Mouse (Mus musculus) neural tube, postnatal 0 days (tissue): ENCODE data around the gene 5530400C23Rik. TPM values are rescaled to one million over a fixed set of nuclear protein-coding genes. Genes with fewer than 3 reads are reported as not detected.

Source experiments
- polyA plus RNA-seq: library from polyadenylated mRNA; unstranded; fragments of >200 nt; fragmentation: Nextera tagmentation; extraction: Ambion mirVana; gene quantifications from 2 replicates; pipeline ENCODE4 v1.2.1, GENCODE M21; 2015

Gene 5530400C23Rik
- polyA plus RNA-seq = not detected in 2 replicates

DNA sequence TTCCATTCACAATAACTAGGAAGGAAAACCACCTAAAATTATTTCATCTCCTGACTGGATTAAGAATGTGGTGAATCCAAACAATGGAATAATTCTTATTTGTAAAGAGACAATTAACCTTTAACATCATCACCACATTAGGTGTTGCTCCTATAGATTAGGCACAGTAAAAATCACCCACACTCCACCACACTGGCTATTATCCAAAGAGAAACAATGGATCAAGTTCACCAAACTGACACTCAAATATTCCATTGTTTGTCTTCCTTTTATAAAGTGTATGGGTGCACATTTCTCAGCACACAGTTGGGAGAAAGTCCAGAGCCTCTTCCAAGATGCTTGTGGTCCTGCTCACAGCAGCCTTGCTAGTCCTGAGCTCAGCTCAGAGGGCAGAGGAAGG is at the start of gene 5530400C23Rik:
5530400C23Rik (plus strand) TSS at position 301 of the 400 bp plus-strand sequence.

Other genes starting within 250 kb of the 5530400C23Rik start
- gene Tas2r140, start 236.4 kb upstream of the 5530400C23Rik start, polyA plus RNA-seq = not detected in 2 replicates
- 126 and 135 TPM in 2 replicates for gene Smim10l1, start 187.3 kb upstream of the 5530400C23Rik start, polyA plus RNA-seq